Mouse (Mus musculus): ENCODE results near the gene Ogdh. TPM values are rescaled to one million over a fixed set of nuclear protein-coding genes. Genes with fewer than 3 reads are reported as not detected.

Gene Ogdh
- polyA plus RNA-seq, 1 experiment from 2014 or later: 122 TPM

GRCm38 (mm10) chr11:6388726-6389413 lies 97.4 kb downstream of the Ogdh start, which contains the start of gene Zmiz2:
TSS of gene Zmiz2 (plus strand) at chr11:6389074.
- peak; percentile 98 for DNase-seq (ENCODE audit: low spot score)
- H3K36me3 ChIP-seq: peaks cover 21% of the 10 kb centered on the region
- peaks cover 23% of the 10 kb centered on the region for H3K4me1 ChIP-seq
- H3K9me3 ChIP-seq (replicated peaks): no peaks in the 10 kb centered on the region
- H3K27ac ChIP-seq: peak within 1 kb of the TSS; percentile 92
- peak within 1 kb of the TSS; percentile 84 for H3K4me3 ChIP-seq
- no peaks in the 10 kb centered on the region for H3K27me3 ChIP-seq (ENCODE audit: low read depth, poor library complexity, severe bottlenecking)
- WGBS: 10% methylated on average over 52 of the region's 60 CpGs

GRCm38 (mm10) chr11:6389483-6389921 lies 98.1 kb downstream of the Ogdh start:
- peak; percentile 56 for DNase-seq (ENCODE audit: low spot score)
- H3K4me3 ChIP-seq: peak overlapping the region; percentile 84
- H3K4me1 ChIP-seq: peaks cover 23% of the 10 kb centered on the region
- WGBS: 6% methylated on average over 43 of the region's 43 CpGs
- peaks cover 28% of the 10 kb centered on the region for H3K36me3 ChIP-seq
- peak overlapping the region; percentile 92 for H3K27ac ChIP-seq
- no peaks in the 10 kb centered on the region for H3K9me3 ChIP-seq (replicated peaks)
- H3K27me3 ChIP-seq (ENCODE audit: low read depth, poor library complexity, severe bottlenecking): no peaks in the 10 kb centered on the region

- H3K36me3 ChIP-seq: peaks cover 38% of the 10 kb centered on the region
- H3K27ac ChIP-seq: no peak overlapping the region
- H3K4me1 ChIP-seq: peaks cover 23% of the 10 kb centered on the region
- WGBS: 83% methylated on average over 8 of the region's 8 CpGs
- peak overlapping the region; percentile 84 for H3K4me3 ChIP-seq
- H3K27me3 ChIP-seq (ENCODE audit: low read depth, poor library complexity, severe bottlenecking): no peaks in the 10 kb centered on the region
- H3K9me3 ChIP-seq (replicated peaks): no peaks in the 10 kb centered on the region
- no peak for DNase-seq (ENCODE audit: low spot score)
Measured at GRCm38 (mm10) chr11:6390376-6391053, 99.1 kb downstream of the Ogdh start.

GRCm38 (mm10) chr11:6391516-6392276 lies 100.3 kb downstream of the Ogdh start:
- Histone ChIP-seq H3K27ac (no peak overlapping the region), H3K36me3 (peaks cover 50% of the 10 kb centered on the region), H3K4me3 (no peak overlapping the region), H3K27me3 (ENCODE audit: low read depth, poor library complexity, severe bottlenecking) (no peaks in the 10 kb centered on the region), H3K9me3 (replicated peaks) (no peaks in the 10 kb centered on the region), H3K4me1 (peaks cover 23% of the 10 kb centered on the region)
- 89% methylated on average over 8 of the region's 8 CpGs for WGBS
- DNase-seq (ENCODE audit: low spot score): no peak

- DNase-seq (ENCODE audit: low spot score): no peak
- 90% methylated on average over 6 of the region's 6 CpGs for WGBS
- H3K9me3 ChIP-seq (replicated peaks): no peaks in the 10 kb centered on the region
- H3K36me3 ChIP-seq: peaks cover 61% of the 10 kb centered on the region
- no peak overlapping the region for H3K27ac ChIP-seq
- peaks cover 23% of the 10 kb centered on the region for H3K4me1 ChIP-seq
- H3K4me3 ChIP-seq: no peak overlapping the region
- no peaks in the 10 kb centered on the region for H3K27me3 ChIP-seq (ENCODE audit: low read depth, poor library complexity, severe bottlenecking)
Measured at GRCm38 (mm10) chr11:6392857-6393256, 101.4 kb downstream of the Ogdh start.

GRCm38 (mm10) chr11:6393866-6394265 lies 102.4 kb downstream of the Ogdh start:
- no peak overlapping the region for H3K27ac ChIP-seq
- H3K4me1 ChIP-seq: peaks cover 21% of the 10 kb centered on the region
- H3K4me3 ChIP-seq: no peak overlapping the region
- no peaks in the 10 kb centered on the region for H3K27me3 ChIP-seq (ENCODE audit: low read depth, poor library complexity, severe bottlenecking)
- DNase-seq (ENCODE audit: low spot score): no peak
- 77% methylated on average over 1 of the region's 1 CpGs for WGBS
- H3K36me3 ChIP-seq: peaks cover 71% of the 10 kb centered on the region
- no peaks in the 10 kb centered on the region for H3K9me3 ChIP-seq (replicated peaks)

- 88% methylated on average over 5 of the region's 5 CpGs for WGBS
- H3K9me3 ChIP-seq (replicated peaks): no peaks in the 10 kb centered on the region
- H3K36me3 ChIP-seq: peaks cover 88% of the 10 kb centered on the region
- no peaks in the 10 kb centered on the region for H3K27me3 ChIP-seq (ENCODE audit: low read depth, poor library complexity, severe bottlenecking)
- peaks cover 10% of the 10 kb centered on the region for H3K4me1 ChIP-seq
- H3K27ac ChIP-seq: no peak overlapping the region
- H3K4me3 ChIP-seq: no peak overlapping the region
- no peak for DNase-seq (ENCODE audit: low spot score)
Measured at GRCm38 (mm10) chr11:6395565-6395964, 104.1 kb downstream of the Ogdh start.

- 96% methylated on average over 10 of the region's 10 CpGs for WGBS
- Histone ChIP-seq H3K27ac (no peak overlapping the region), H3K36me3 (peaks cover 94% of the 10 kb centered on the region)
Measured at GRCm38 (mm10) chr11:6398141-6398540, 106.7 kb downstream of the Ogdh start.

GRCm38 (mm10) chr11:6402515-6403510 lies 111.4 kb downstream of the Ogdh start:
- Histone ChIP-seq H3K4me1 (peaks cover 24% of the 10 kb centered on the region), H3K36me3 (peaks cover 86% of the 10 kb centered on the region), H3K9me3 (replicated peaks) (no peaks in the 10 kb centered on the region), H3K4me3 (no peak overlapping the region), H3K27ac (no peak overlapping the region), H3K27me3 (ENCODE audit: low read depth, poor library complexity, severe bottlenecking) (no peaks in the 10 kb centered on the region)
- DNase-seq (ENCODE audit: low spot score): peak; percentile 75
- WGBS: 89% methylated on average over 19 of the region's 19 CpGs

More at GRCm38 (mm10) chr11:6398141-6398540, 106.7 kb downstream of the Ogdh start:
- H3K27me3 ChIP-seq (ENCODE audit: low read depth, poor library complexity, severe bottlenecking): no peaks in the 10 kb centered on the region
- H3K9me3 ChIP-seq (replicated peaks): no peaks in the 10 kb centered on the region
- H3K4me3 ChIP-seq: no peak overlapping the region
- no peaks in the 10 kb centered on the region for H3K4me1 ChIP-seq
- no peak for DNase-seq (ENCODE audit: low spot score)

- Histone ChIP-seq H3K27me3 (ENCODE audit: low read depth, poor library complexity, severe bottlenecking) (no peaks in the 10 kb centered on the region), H3K36me3 (peaks cover 75% of the 10 kb centered on the region), H3K9me3 (replicated peaks) (no peaks in the 10 kb centered on the region), H3K4me1 (peaks cover 24% of the 10 kb centered on the region), H3K27ac (no peak overlapping the region), H3K4me3 (no peak overlapping the region)
- DNase-seq (ENCODE audit: low spot score): no peak
- WGBS: 95% methylated on average over 5 of the region's 5 CpGs
Measured at GRCm38 (mm10) chr11:6403830-6404405, 112.5 kb downstream of the Ogdh start.

GRCm38 (mm10) chr11:6404699-6405566 lies 113.5 kb downstream of the Ogdh start:
- Histone ChIP-seq H3K36me3 (peaks cover 65% of the 10 kb centered on the region), H3K9me3 (replicated peaks) (no peaks in the 10 kb centered on the region), H3K27me3 (ENCODE audit: low read depth, poor library complexity, severe bottlenecking) (no peaks in the 10 kb centered on the region), H3K27ac (peak overlapping the region; percentile 84; the same call in 1 of the 2 replicates), H3K4me3 (no peak overlapping the region), H3K4me1 (peaks cover 24% of the 10 kb centered on the region)
- DNase-seq (ENCODE audit: low spot score): no peak
- WGBS: 88% methylated on average over 9 of the region's 9 CpGs
